11 mouse cellular contexts compared by ENCODE assay signal in the genomic region with DNA sequence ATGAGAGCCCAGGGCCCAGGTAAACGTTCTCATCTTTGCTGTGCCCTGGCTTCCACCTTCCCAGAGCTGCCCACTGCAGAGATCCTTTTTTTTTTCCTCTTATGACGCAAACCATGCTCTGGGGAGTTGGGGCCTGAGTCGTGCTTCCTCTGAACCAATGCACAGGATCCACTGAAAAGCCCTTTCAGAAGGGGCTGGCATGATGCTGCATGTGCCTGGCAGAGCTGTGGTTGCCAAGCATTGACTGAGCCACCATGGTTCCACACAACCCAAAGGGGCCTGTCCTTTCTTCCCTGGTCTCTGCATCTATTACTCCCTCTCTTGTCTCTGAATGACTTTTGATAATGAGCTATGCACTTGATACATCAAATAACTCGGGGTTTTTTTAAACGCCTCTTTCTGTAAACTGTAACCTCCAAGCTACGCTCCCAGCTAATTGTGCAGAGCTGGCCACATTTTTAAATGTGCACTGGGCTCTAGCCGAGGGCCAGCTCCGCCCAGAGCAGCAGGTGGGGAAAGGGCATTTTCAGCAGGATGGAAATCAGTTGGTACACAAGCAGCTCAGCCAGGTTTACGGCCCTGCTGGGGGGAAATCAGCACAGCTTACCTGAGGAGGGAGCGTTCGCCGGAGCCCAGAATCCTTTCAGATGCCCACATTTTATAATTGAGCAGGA.
DNase-seq lines count a peak whose midpoint lies in the region; ATAC-seq and TF ChIP-seq lines count a peak whose summit lies in the region.
"Had no signal": no experiment of that assay in that cellular context is flagged by ENCODE, and none has a peak within 500 bp of the region (broad histone marks: within the 10 kb centered on the region; RNA-seq: fewer than 3 reads in every experiment).

No protein-coding gene starts in this region.

- H3K4me3 ChIP-seq in hindbrain, embryonic 10.5 days, result no peak overlapping the region
- no peak overlapping the region for H3K4me3 ChIP-seq in hindbrain, embryonic 11.5 days (ENCODE audit: low read depth, low read length)
- no peak overlapping the region for H3K4me3 ChIP-seq in cerebellum, adult 2 months (replicated peaks; ENCODE audit: insufficient read depth, low read depth, low read length)
- H3K4me3 ChIP-seq in forebrain, embryonic 14.5 days (ENCODE audit: low read depth, low read length), result no peak overlapping the region
- H3K4me3 ChIP-seq in midbrain, embryonic 13.5 days (replicated peaks), result no peak overlapping the region
- H3K4me3 ChIP-seq in liver, embryonic 11.5 days (ENCODE audit: low read depth, low read length), result no peak overlapping the region
- H3K4me3 ChIP-seq in heart, adult 2 months, result no peak overlapping the region

- H3K4me2 ChIP-seq in hindbrain, embryonic 11.5 days (replicated peaks; ENCODE audit: low read depth, low read length), result no peak overlapping the region
- 0 out of 2 replicates have a peak overlapping the region, but pooled peaks have one; percentile 4 for H3K4me2 ChIP-seq in forebrain, embryonic 14.5 days (ENCODE audit: low read length)
- H3K4me2 ChIP-seq in midbrain, embryonic 13.5 days (replicated peaks), result no peak overlapping the region
- no peak overlapping the region for H3K4me2 ChIP-seq in liver, embryonic 11.5 days

- H3K27ac ChIP-seq in hindbrain, embryonic 10.5 days, result peak overlapping the region; percentile 90
- no peak overlapping the region for H3K27ac ChIP-seq in hindbrain, embryonic 11.5 days (ENCODE audit: low read depth, low read length)
- peak overlapping the region; percentile 94 for H3K27ac ChIP-seq in cerebellum, adult 2 months (ENCODE audit: insufficient read depth, low read length)
- peak overlapping the region; percentile 91 for H3K27ac ChIP-seq in forebrain, embryonic 14.5 days (ENCODE audit: low read depth, low read length)
- H3K27ac ChIP-seq in midbrain, embryonic 13.5 days, result peak overlapping the region; percentile 96
- no peak overlapping the region for H3K27ac ChIP-seq in liver, embryonic 11.5 days (ENCODE audit: low read depth, low read length)
- H3K27ac ChIP-seq in heart, adult 2 months, result no peak overlapping the region
- H3K27ac ChIP-seq: liver, embryonic 14.5 days had no signal

- 53% methylated on average over 12 of the region's 12 CpGs for WGBS in hindbrain, embryonic 10.5 days
- 62% methylated on average over 12 of the region's 12 CpGs for WGBS in hindbrain, embryonic 11.5 days
- WGBS in cerebellum, adult 2 months, result 9% methylated on average over 12 of the region's 12 CpGs
- 13% methylated on average over 12 of the region's 12 CpGs for WGBS in forebrain, embryonic 14.5 days
- WGBS in midbrain, embryonic 13.5 days, result 38% methylated on average over 12 of the region's 12 CpGs
- WGBS in liver, embryonic 11.5 days, result 68% methylated on average over 12 of the region's 12 CpGs
- 84% methylated on average over 12 of the region's 12 CpGs for WGBS in heart, adult 2 months

- no peaks in the 10 kb centered on the region for H3K36me3 ChIP-seq in hindbrain, embryonic 10.5 days
- H3K36me3 ChIP-seq in hindbrain, embryonic 11.5 days (ENCODE audit: control insufficient read depth, insufficient read depth, low read length), result no peaks in the 10 kb centered on the region
- peaks cover 13% of the 10 kb centered on the region; the same call in 1 of the 2 replicates for H3K36me3 ChIP-seq in forebrain, embryonic 14.5 days (ENCODE audit: control insufficient read depth, insufficient read depth, low read length)
- peaks cover 20% of the 10 kb centered on the region for H3K36me3 ChIP-seq in midbrain, embryonic 13.5 days
- H3K36me3 ChIP-seq in liver, embryonic 11.5 days (ENCODE audit: control insufficient read depth, insufficient read depth, low read length), result no peaks in the 10 kb centered on the region
- no peaks in the 10 kb centered on the region for H3K36me3 ChIP-seq in heart, adult 2 months (ENCODE audit: control insufficient read depth, insufficient read depth, low read length)
- H3K36me3 ChIP-seq: G1E had no signal

- H3K27me3 ChIP-seq in hindbrain, embryonic 10.5 days (ENCODE audit: insufficient read depth, poor library complexity, severe bottlenecking), result no peaks in the 10 kb centered on the region
- no peaks in the 10 kb centered on the region for H3K27me3 ChIP-seq in hindbrain, embryonic 11.5 days (ENCODE audit: control insufficient read depth, insufficient read depth, low read length)
- H3K27me3 ChIP-seq in cerebellum, adult 2 months (ENCODE audit: control insufficient read depth, insufficient read depth, low read length), result no peaks in the 10 kb centered on the region
- H3K27me3 ChIP-seq in forebrain, embryonic 14.5 days (replicated peaks; ENCODE audit: control insufficient read depth, insufficient read depth, low read length), result no peaks in the 10 kb centered on the region
- no peaks in the 10 kb centered on the region for H3K27me3 ChIP-seq in midbrain, embryonic 13.5 days
- H3K27me3 ChIP-seq in liver, embryonic 11.5 days (replicated peaks; ENCODE audit: control insufficient read depth, insufficient read depth, low read length), result no peaks in the 10 kb centered on the region
- no peaks in the 10 kb centered on the region for H3K27me3 ChIP-seq in heart, adult 2 months (ENCODE audit: control insufficient read depth, insufficient read depth, low read length)

- no peak for DNase-seq in hindbrain, embryonic 10.5 days (ENCODE audit: low spot score)
- no peak for DNase-seq in hindbrain, embryonic 11.5 days (ENCODE audit: low spot score)
- DNase-seq in cerebellum, adult 2 months, result peak; percentile 76 to 84
- DNase-seq in forebrain, embryonic 14.5 days (ENCODE audit: low spot score), result peak; percentile 86
- no peak for DNase-seq in liver, embryonic 11.5 days (ENCODE audit: low spot score)
- no peak for DNase-seq in heart, adult 2 months
- DNase-seq in gastrocnemius, adult 18-20 months (ENCODE audit: low spot score), result no peak
- DNase-seq: thymus, adult 2 months had no signal

- no peak for TF ChIP-seq POLR2A in cerebellum, adult 2 months (IDR thresholded peaks at IDR 0.05; ENCODE audit: borderline replicate concordance, insufficient read depth, low read length)
- no peak for TF ChIP-seq POLR2A in heart, adult 2 months (IDR thresholded peaks at IDR 0.05; ENCODE audit: insufficient read depth, low read depth, low read length)

- TF ChIP-seq EP300 in heart, adult 2 months (IDR thresholded peaks at IDR 0.05; ENCODE audit: insufficient read depth, low read depth, low read length), result no peak

- H3K9ac ChIP-seq in hindbrain, embryonic 11.5 days (ENCODE audit: low read depth, low read length), result no peak overlapping the region
- H3K9ac ChIP-seq in forebrain, embryonic 14.5 days (ENCODE audit: low read length), result no peak overlapping the region
- 0 out of 2 replicates have a peak overlapping the region, but pooled peaks have one; percentile 5 for H3K9ac ChIP-seq in midbrain, embryonic 13.5 days (replicated peaks)
- H3K9ac ChIP-seq in liver, embryonic 11.5 days (ENCODE audit: low read depth, low read length), result no peak overlapping the region
- no peak overlapping the region for H3K9ac ChIP-seq in heart, adult 2 months (ENCODE audit: low read depth, low read length)
- H3K9ac ChIP-seq: liver, embryonic 14.5 days had no signal

- H3K9me3 ChIP-seq in hindbrain, embryonic 10.5 days, result no peaks in the 10 kb centered on the region
- no peaks in the 10 kb centered on the region for H3K9me3 ChIP-seq in hindbrain, embryonic 11.5 days (ENCODE audit: control insufficient read depth, low read length)
- no peaks in the 10 kb centered on the region for H3K9me3 ChIP-seq in forebrain, embryonic 14.5 days (replicated peaks; ENCODE audit: control insufficient read depth, low read length)
- no peaks in the 10 kb centered on the region for H3K9me3 ChIP-seq in midbrain, embryonic 13.5 days
- no peaks in the 10 kb centered on the region for H3K9me3 ChIP-seq in liver, embryonic 11.5 days (ENCODE audit: control insufficient read depth, low read length)

- TF ChIP-seq CTCF in cerebellum, adult 2 months (IDR thresholded peaks at IDR 0.05; ENCODE audit: borderline replicate concordance, insufficient read depth, low read depth, low read length), result no peak
- TF ChIP-seq CTCF in heart, adult 2 months (IDR thresholded peaks at IDR 0.05), result no peak

- H3K79me2 ChIP-seq in heart, adult 2 months (replicated peaks; ENCODE audit: control insufficient read depth, insufficient read depth, low read length), result no peaks in the 10 kb centered on the region

- peaks cover 78% of the 10 kb centered on the region for H3K4me1 ChIP-seq in hindbrain, embryonic 10.5 days (replicated peaks)
- peaks cover 16% of the 10 kb centered on the region for H3K4me1 ChIP-seq in hindbrain, embryonic 11.5 days (replicated peaks; ENCODE audit: control insufficient read depth, insufficient read depth, low read length)
- peaks cover 78% of the 10 kb centered on the region for H3K4me1 ChIP-seq in cerebellum, adult 2 months (ENCODE audit: control insufficient read depth, insufficient read depth, low read length)
- H3K4me1 ChIP-seq in forebrain, embryonic 14.5 days (ENCODE audit: control insufficient read depth, insufficient read depth, low read length), result peaks cover 82% of the 10 kb centered on the region
- H3K4me1 ChIP-seq in midbrain, embryonic 13.5 days (replicated peaks), result peaks cover 95% of the 10 kb centered on the region
- H3K4me1 ChIP-seq in liver, embryonic 11.5 days (replicated peaks; ENCODE audit: control insufficient read depth, insufficient read depth, low read length), result no peaks in the 10 kb centered on the region
- H3K4me1 ChIP-seq in heart, adult 2 months (ENCODE audit: control insufficient read depth, insufficient read depth, low read length), result peaks cover 4% of the 10 kb centered on the region

- intact Hi-C loops in heart, adult 2 months (cut with DNase I), result no loop called here

- ATAC-seq in hindbrain, embryonic 11.5 days (ENCODE audit: low FRiP score), result no peak
- peak; percentile 30; the same call in 1 of the 2 replicates for ATAC-seq in forebrain, embryonic 14.5 days
- no peak for ATAC-seq in midbrain, embryonic 13.5 days
- no peak for ATAC-seq in liver, embryonic 11.5 days (replicated peaks; ENCODE audit: low FRiP score)

Comparison
In these comparisons a context has a peak if more than half of its experiments do, and no peak if none do; other contexts are left out.
1. H3K27ac ChIP-seq: peak in hindbrain, embryonic 10.5 days (single experiment), cerebellum, adult 2 months (single experiment), forebrain, embryonic 14.5 days (single experiment) and midbrain, embryonic 13.5 days (single experiment); none in hindbrain, embryonic 11.5 days (single experiment), liver, embryonic 11.5 days (single experiment) and heart, adult 2 months (single experiment).
2. DNase-seq: peak in cerebellum, adult 2 months (2 of 2) and forebrain, embryonic 14.5 days (single experiment); none in hindbrain, embryonic 10.5 days (single experiment), hindbrain, embryonic 11.5 days (single experiment), liver, embryonic 11.5 days (single experiment), heart, adult 2 months (0 of 2) and gastrocnemius, adult 18-20 months (single experiment).